Mouse (Mus musculus): ENCODE measurements around the gene Ccdc113.

- TF ChIP-seq EP300 (IDR thresholded peaks at IDR 0.05; ENCODE audit: low read depth) (no peak), CTCF (IDR thresholded peaks at IDR 0.05; ENCODE audit: low read depth) (no peak)
These were observed 29.1 kb upstream of the Ccdc113 start for GRCm38 (mm10) chr8:95504835-95505234.
